Mouse (Mus musculus) intestine, embryonic 15.5 days (tissue): ENCODE measurements at regions not wholly inside any gene's neighbourhood (a gene's known extent, or its start where the extent isn't known, plus 50 kb on each side); places are given as distances from the start of the nearest gene placed in this dataset.

Source experiments
- ATAC-seq: fragments of 200-750 bp; cut with Nextera tagmentation; 2 replicates; pipeline ENCODE4 v1.8.0; 2017; ENCODE audit warnings: moderate TSS enrichment, moderate library complexity
- H3K27ac ChIP-seq: fragments of 300-500 bp; sonication (generic); 2 replicates; pipeline ENCODE4 v1.5.1; 2015; ENCODE audit warnings: mild to moderate bottlenecking, inconsistent platforms
- H3K27me3 ChIP-seq: fragments of 300-500 bp; sonication (generic); replicated peaks from 2 replicates; pipeline ENCODE4 v1.6.1; 2015; ENCODE audit warnings: inconsistent platforms
- H3K36me3 ChIP-seq: fragments of 300-500 bp; sonication (generic); 2 replicates; pipeline ENCODE4 v1.6.1; 2015; ENCODE audit warnings: inconsistent platforms
- H3K4me1 ChIP-seq: fragments of 300-500 bp; sonication (generic); replicated peaks from 2 replicates; pipeline ENCODE4 v1.6.1; 2015; ENCODE audit warnings: inconsistent platforms
- H3K4me2 ChIP-seq: fragments of 300-500 bp; sonication (generic); replicated peaks from 2 replicates; pipeline ENCODE4 v1.6.1; 2015; ENCODE audit warnings: mild to moderate bottlenecking, inconsistent platforms
- H3K4me3 ChIP-seq: fragments of 300-500 bp; sonication (generic); replicated peaks from 2 replicates; pipeline ENCODE4 v1.5.1; 2015; ENCODE audit warnings: inconsistent platforms
- H3K9ac ChIP-seq: fragments of 300-500 bp; sonication (generic); 2 replicates; pipeline ENCODE4 v1.6.1; 2015; ENCODE audit warnings: inconsistent platforms
- H3K9me3 ChIP-seq: fragments of 300-500 bp; sonication (generic); 2 replicates; pipeline ENCODE4 v1.6.1; 2016; ENCODE audit warnings: inconsistent platforms
- WGBS: fragments of 180-500 bp; shearing (Covaris S2); methylation state at CpG from one replicate; pipeline ENCODE4 v1.1.7; 2015; 5-methylcytosine and 5-hydroxymethylcytosine counted together

DNA sequence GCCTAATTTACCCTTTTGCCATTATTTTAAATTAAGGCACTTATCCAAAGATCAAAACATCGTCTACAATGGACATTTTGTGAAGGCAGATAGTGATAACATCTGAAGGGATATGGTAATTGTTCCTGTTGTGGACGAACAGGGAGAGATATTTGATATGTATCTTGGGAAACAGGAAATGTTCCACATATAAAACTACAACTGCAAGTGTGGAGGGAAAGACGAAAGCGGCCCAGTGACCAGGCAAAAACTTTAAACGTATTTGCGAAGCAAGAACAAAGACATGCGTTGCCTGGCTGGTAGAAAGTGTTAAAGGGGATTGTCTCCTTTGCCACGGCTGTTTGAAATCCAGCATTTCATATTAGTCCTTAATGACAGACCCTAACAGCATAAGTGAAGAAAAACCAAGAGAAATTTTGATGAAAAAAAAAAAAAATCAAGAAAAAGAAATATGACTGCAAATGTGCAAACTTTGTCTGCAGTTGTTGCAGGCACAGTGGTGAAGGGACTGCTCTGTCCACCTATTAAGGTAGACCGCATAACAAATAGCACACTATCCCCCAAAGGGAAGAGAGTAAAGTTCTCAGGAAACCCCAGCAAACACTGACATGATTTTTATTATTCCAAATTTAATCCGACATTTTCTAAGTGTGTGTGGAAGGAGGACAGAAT is 431.2 kb upstream of the Ccnh start:
- ATAC-seq: no peak
- H3K27ac ChIP-seq: no peak overlapping the region
- no peak overlapping the region for H3K4me2 ChIP-seq
- H3K36me3 ChIP-seq: no peaks in the 10 kb centered on the region
- no peaks in the 10 kb centered on the region for H3K9me3 ChIP-seq
- 49% methylated on average over 10 of the region's 10 CpGs for WGBS
- no peak overlapping the region for H3K4me3 ChIP-seq
- H3K9ac ChIP-seq: no peak overlapping the region
- H3K27me3 ChIP-seq: no peaks in the 10 kb centered on the region
- H3K4me1 ChIP-seq: no peaks in the 10 kb centered on the region

DNA sequence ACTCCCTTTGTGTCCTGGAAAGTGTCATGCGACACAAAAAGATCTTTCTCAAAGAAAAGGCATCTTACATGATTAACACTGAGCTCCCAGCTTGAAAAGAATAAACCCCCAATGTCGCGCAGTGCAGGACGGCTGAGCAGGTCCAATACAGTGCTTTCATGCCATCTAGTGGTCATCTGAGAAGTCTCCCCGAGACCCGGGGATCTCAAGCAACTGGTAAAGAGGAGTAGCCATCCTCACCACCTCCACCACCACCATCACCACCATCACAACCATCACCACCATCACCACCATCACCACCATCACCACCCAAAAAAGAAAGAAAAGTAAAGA is 430.7 kb upstream of the Ccnh start:
- no peak overlapping the region for H3K27ac ChIP-seq
- H3K4me1 ChIP-seq: no peaks in the 10 kb centered on the region
- no peaks in the 10 kb centered on the region for H3K36me3 ChIP-seq
- H3K9ac ChIP-seq: no peak overlapping the region
- ATAC-seq: peak; percentile 83
- no peak overlapping the region for H3K4me3 ChIP-seq
- H3K9me3 ChIP-seq: no peaks in the 10 kb centered on the region
- no peaks in the 10 kb centered on the region for H3K27me3 ChIP-seq
- 2% methylated on average over 6 of the region's 6 CpGs for WGBS
- no peak overlapping the region for H3K4me2 ChIP-seq

DNA sequence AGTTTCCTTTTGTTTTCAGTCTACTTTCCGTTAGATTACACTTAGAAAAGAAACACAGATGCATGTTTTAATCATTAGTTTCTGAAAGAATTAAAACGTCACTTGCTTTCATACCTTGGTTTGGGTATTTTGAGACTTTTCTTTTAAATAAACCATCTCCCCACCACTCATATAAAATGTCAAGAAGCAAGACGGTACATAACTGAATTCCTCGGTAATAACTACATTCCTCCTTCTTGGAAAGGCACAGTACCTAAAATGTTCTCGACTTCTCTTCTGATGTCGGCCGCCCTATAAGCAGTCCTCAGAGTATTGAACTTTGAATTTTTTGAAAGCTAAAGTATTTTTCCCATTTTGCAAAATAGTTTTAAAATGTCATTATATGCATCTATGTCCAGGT is 430.1 kb upstream of the Ccnh start:
- Histone ChIP-seq H3K27me3 (no peaks in the 10 kb centered on the region), H3K27ac (no peak overlapping the region), H3K36me3 (no peaks in the 10 kb centered on the region), H3K9ac (no peak overlapping the region), H3K4me3 (no peak overlapping the region), H3K4me2 (no peak overlapping the region), H3K4me1 (no peaks in the 10 kb centered on the region), H3K9me3 (no peaks in the 10 kb centered on the region)
- 67% methylated on average over 7 of the region's 7 CpGs for WGBS
- no peak for ATAC-seq

DNA sequence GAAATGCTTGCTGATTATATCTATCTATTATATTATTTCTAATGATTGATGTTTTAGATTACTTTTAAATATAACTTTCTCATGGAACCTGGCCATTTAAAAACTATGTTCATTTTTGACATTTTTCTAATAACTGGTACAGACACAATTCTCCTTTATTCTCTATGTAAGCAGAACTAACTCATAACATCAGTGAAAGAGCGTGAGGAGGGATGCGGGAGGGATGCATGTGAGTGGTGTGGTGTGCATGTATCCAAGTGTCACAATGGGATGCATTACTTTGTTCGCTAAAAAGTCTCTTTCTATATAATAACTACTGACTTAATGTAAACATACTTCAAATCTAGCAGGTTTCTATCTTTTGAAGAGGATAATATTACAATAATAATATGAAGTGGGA is 428.7 kb upstream of the Ccnh start:
- no peak overlapping the region for H3K4me2 ChIP-seq
- 63% methylated on average over 3 of the region's 3 CpGs for whole genome bisulfite sequencing
- no peak for ATAC-seq
- no peaks in the 10 kb centered on the region for H3K4me1 ChIP-seq
- no peaks in the 10 kb centered on the region for H3K27me3 ChIP-seq
- H3K36me3 ChIP-seq: no peaks in the 10 kb centered on the region
- H3K9me3 ChIP-seq: no peaks in the 10 kb centered on the region
- H3K27ac ChIP-seq: no peak overlapping the region
- H3K4me3 ChIP-seq: no peak overlapping the region
- no peak overlapping the region for H3K9ac ChIP-seq

DNA sequence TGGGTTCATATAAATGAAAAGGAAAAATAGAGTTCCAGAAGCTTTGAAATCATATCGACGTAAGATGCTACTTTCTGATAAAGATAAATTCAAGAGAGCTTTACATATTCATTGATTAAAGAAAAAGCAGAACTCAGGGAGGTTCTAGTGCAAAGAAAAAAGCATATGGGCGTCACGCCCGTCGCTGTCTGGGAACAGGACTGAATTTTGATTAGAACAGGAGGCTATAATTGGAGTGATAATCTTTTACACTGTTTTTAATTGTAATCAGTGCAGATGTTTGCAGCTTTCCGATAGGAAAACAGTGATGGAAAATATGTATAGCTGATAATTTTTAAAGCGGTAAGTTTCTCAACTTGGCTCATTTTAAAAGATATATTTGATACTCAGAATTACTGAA is 428.2 kb upstream of the Ccnh start:
- H3K4me2 ChIP-seq: no peak overlapping the region

DNA sequence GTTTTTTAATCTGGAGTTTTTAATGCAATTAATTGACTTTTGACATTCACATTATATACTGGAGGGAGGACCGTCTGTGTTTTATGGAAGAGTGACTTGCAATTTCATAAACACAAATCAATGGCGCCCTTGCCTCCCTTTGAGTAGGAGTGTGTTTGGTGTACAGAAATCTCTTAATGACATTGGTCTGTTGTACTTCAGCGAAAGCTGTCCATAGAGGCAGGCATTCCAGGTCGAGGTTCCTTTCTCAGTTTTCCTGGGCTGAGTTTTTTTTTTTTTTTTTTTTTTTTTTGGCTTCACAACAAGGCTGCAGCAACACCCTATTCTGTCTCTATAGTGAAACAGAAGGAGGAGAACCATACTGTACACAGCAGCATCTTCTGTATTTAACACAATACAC is 427.4 kb upstream of the Ccnh start:
- no peaks in the 10 kb centered on the region for H3K9me3 ChIP-seq
- H3K36me3 ChIP-seq: no peaks in the 10 kb centered on the region
- no peaks in the 10 kb centered on the region for H3K27me3 ChIP-seq
- no peak overlapping the region for H3K4me3 ChIP-seq
- H3K4me2 ChIP-seq: no peak overlapping the region
- no peaks in the 10 kb centered on the region for H3K4me1 ChIP-seq
- no peak overlapping the region for H3K27ac ChIP-seq
- H3K9ac ChIP-seq: no peak overlapping the region
- ATAC-seq: no peak
- WGBS: 52% methylated on average over 4 of the region's 4 CpGs

More for the DNA sequence above, 428.2 kb upstream of the Ccnh start:
- no peaks in the 10 kb centered on the region for H3K27me3 ChIP-seq
- no peaks in the 10 kb centered on the region for H3K4me1 ChIP-seq
- no peaks in the 10 kb centered on the region for H3K36me3 ChIP-seq
- WGBS: 68% methylated on average over 8 of the region's 8 CpGs
- no peak overlapping the region for H3K9ac ChIP-seq
- no peaks in the 10 kb centered on the region for H3K9me3 ChIP-seq
- ATAC-seq: no peak
- H3K27ac ChIP-seq: no peak overlapping the region
- H3K4me3 ChIP-seq: no peak overlapping the region

DNA sequence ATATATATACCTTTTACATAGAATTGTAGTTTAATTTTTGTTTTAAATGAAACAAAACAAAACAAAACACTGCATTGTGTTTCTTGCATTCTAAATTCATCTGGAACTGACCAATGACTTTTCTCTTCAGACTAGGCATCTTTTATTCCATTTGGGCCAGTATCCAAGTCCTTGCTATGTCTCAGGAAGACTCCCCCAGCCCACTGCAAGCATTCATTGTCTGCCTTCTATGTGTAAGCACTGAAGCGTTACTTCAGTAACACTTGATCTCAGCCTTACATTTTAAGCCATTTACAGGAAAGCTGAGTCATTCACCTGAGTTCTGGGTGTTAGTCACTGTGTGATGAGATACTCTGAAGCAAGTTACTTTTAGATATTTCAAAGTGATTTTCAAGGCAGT is 425.3 kb upstream of the Ccnh start:
- no peaks in the 10 kb centered on the region for H3K36me3 ChIP-seq
- H3K9ac ChIP-seq: no peak overlapping the region
- no peak for ATAC-seq
- no peaks in the 10 kb centered on the region for H3K9me3 ChIP-seq
- H3K4me3 ChIP-seq: no peak overlapping the region
- H3K4me1 ChIP-seq: no peaks in the 10 kb centered on the region
- WGBS: 86% methylated on average over 1 of the region's 1 CpGs
- H3K27ac ChIP-seq: no peak overlapping the region
- no peak overlapping the region for H3K4me2 ChIP-seq
- no peaks in the 10 kb centered on the region for H3K27me3 ChIP-seq

DNA sequence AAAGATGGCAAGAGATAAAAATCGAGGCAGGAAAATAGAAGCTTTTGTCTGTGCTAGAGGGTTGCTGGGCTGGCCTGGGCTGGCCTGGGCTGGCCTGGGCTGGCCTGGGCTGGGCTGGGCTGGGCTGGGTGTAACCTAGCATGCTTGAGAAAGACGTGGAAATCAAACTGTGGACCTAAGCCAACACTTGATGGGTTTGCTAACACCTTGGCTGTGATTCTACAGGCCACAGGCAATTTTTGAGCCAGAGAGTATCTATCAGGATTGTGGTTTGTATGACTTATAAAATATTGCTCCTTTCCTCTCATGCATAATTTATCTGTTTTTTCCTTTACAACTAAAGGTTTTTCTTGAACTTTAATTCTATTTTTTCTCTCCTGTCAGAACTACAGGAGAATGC is 417.3 kb upstream of the Ccnh start:
- 57% methylated on average over 2 of the region's 2 CpGs for WGBS
- Histone ChIP-seq H3K4me1 (no peaks in the 10 kb centered on the region), H3K9ac (no peak overlapping the region), H3K4me3 (no peak overlapping the region), H3K27me3 (no peaks in the 10 kb centered on the region), H3K9me3 (no peaks in the 10 kb centered on the region), H3K4me2 (no peak overlapping the region), H3K27ac (no peak overlapping the region), H3K36me3 (no peaks in the 10 kb centered on the region)
- ATAC-seq: no peak

DNA sequence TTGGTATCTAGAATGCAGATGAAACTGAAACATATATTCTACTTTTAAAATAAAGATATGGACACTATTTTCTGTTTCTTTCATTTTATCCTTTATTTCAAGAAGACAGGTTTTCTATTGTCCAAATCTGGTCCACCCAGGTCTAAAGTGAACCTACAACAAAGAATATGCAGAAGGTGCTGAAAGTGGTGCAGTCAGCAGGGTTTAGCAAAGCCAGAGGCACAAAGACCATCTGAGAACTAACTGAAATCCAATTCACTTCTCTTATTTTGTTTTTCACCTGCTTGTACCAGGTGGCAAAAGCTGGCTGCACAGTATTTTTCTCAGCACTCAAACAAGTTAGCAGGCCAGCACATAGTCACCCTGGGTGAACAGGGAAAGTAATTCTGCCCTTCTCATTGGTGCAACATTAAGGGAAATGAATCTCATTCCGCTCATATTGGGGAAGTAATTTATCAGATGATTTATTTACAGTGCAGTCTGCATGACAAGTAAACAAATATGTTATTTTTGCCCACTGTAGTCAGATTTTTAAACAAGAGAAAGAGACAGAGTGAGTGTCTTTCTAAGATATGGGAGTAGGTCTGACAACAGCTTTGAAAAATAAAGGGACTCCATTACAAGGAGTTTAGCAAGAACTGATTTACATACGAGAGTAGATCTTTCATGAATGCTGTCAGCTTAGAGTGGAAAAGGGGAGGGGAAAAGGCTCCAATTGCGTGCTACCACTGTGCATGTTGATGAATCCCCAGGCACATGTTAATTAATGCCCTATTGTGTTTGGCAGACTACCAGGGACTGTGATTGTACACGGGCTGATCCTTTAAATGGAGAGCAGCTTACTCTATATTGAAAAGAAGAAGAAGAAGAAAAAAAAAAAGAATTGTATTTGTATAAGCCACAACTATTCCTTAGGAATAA is 405.9 kb upstream of the Ccnh start:
- 32% methylated on average over 4 of the region's 4 CpGs for whole genome bisulfite sequencing
- no peak for ATAC-seq
- Histone ChIP-seq H3K27me3 (no peaks in the 10 kb centered on the region), H3K9me3 (no peaks in the 10 kb centered on the region), H3K36me3 (no peaks in the 10 kb centered on the region), H3K4me2 (no peak overlapping the region), H3K27ac (no peak overlapping the region), H3K4me3 (no peak overlapping the region), H3K4me1 (no peaks in the 10 kb centered on the region), H3K9ac (no peak overlapping the region)

DNA sequence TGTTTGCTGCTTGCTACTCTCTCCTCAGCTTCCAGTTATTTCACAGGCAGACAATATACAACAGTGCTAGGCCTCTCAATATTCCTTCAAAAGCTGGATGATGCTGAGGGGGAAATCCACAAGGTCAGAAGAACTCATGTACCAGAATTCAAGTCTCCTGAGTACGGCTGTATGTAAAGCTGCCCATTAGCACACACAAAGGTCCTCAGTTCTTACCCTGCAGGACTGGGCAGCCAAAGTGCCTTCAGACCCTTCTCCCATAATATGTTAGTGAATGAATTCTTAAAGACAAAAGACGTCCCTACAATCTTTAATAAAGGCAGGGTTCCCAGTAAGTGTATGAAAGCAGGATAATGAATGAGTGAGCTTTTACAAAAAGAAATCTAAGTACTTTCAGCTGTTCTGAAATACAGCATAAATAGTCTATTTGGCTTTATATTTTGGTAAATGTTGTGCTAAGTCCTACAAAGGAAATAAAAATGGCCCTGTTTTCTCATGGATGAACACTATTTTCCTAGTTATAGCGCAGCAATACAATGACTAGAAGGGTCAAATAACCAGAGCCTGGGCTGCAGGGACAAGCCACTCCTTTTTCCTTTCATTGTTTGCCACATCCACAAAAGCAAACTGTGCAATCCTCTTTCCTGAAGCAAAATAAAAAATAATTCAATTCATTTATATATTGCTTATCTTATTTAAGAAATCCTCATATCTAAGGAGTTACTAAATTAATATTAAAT is 384.8 kb upstream of the Ccnh start:
- Histone ChIP-seq H3K9ac (no peak overlapping the region), H3K4me1 (no peaks in the 10 kb centered on the region), H3K36me3 (no peaks in the 10 kb centered on the region), H3K9me3 (no peaks in the 10 kb centered on the region), H3K27me3 (no peaks in the 10 kb centered on the region), H3K27ac (no peak overlapping the region), H3K4me3 (no peak overlapping the region), H3K4me2 (no peak overlapping the region)
- ATAC-seq: no peak
- WGBS: 68% methylated on average over 3 of the region's 3 CpGs

DNA sequence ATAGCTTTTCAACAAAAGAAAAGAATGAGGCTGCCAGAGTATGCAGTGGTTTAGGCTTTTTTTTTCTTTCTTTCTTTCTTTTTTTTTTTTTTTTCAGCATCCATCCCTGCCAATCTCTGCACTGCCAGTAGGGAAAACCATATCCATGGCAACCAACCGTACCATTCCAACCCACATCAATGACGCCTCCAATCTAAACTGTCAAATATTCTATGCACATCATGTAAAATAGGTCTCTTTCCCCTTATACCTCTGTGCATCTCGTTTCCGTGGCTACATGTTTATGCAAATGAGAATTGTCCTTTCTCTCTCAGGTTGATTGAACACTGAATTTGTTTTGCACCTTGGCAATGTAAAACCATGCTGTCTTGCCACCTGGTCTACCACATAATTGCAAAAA is 384.0 kb upstream of the Ccnh start:
- H3K27me3 ChIP-seq: no peaks in the 10 kb centered on the region
- H3K4me1 ChIP-seq: no peaks in the 10 kb centered on the region
- H3K9ac ChIP-seq: no peak overlapping the region
- H3K36me3 ChIP-seq: no peaks in the 10 kb centered on the region
- no peak for ATAC-seq
- no peaks in the 10 kb centered on the region for H3K9me3 ChIP-seq
- H3K27ac ChIP-seq: no peak overlapping the region
- 87% methylated on average over 4 of the region's 4 CpGs for WGBS
- no peak overlapping the region for H3K4me3 ChIP-seq
- H3K4me2 ChIP-seq: no peak overlapping the region

DNA sequence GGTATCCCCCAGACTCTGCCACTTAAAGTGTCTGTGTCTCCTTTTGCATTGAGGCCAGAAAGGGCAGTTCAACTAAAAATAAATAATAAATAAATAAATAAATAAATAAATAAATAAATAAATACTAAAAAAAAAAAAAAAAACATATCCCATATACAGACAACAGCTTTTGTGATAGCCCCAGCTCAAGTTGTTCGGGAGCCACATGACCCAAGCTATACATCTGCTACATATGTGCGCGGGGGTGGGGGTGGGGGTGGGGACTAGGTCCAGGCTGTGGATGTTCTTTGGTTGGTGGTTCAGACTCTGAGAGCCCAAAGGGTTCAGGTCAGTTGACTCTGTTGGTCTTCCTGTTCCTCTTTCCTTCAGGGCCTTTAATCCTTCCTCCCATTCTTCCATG is 379.6 kb upstream of the Ccnh start:
- WGBS: 89% methylated on average over 3 of the region's 3 CpGs

More for the DNA sequence above, 379.6 kb upstream of the Ccnh start:
- Histone ChIP-seq H3K27ac (no peak overlapping the region), H3K4me1 (no peaks in the 10 kb centered on the region), H3K9me3 (no peaks in the 10 kb centered on the region), H3K27me3 (no peaks in the 10 kb centered on the region), H3K36me3 (no peaks in the 10 kb centered on the region), H3K4me3 (no peak overlapping the region), H3K4me2 (no peak overlapping the region), H3K9ac (no peak overlapping the region)
- ATAC-seq: no peak
